Mouse (Mus musculus) intestine, embryonic 15.5 days (tissue): Measurements from ENCODE around the gene Cphx1. TPM values are rescaled to one million over a fixed set of nuclear protein-coding genes. Genes with fewer than 3 reads are reported as not detected.
"Not testable (repeated sequence)": the region's sequence is repeated elsewhere in the genome, so short reads cannot be mapped to it uniquely, and the experiment has no call there.

Source experiments
- ATAC-seq: fragments of 200-750 bp; cut with Nextera tagmentation; 2 replicates; pipeline ENCODE4 v1.8.0; 2017; ENCODE audit warnings: moderate TSS enrichment, moderate library complexity
- H3K27ac ChIP-seq: fragments of 300-500 bp; sonication (generic); 2 replicates; pipeline ENCODE4 v1.5.1; 2015; ENCODE audit warnings: mild to moderate bottlenecking, inconsistent platforms
- H3K27me3 ChIP-seq: fragments of 300-500 bp; sonication (generic); replicated peaks from 2 replicates; pipeline ENCODE4 v1.6.1; 2015; ENCODE audit warnings: inconsistent platforms
- H3K36me3 ChIP-seq: fragments of 300-500 bp; sonication (generic); 2 replicates; pipeline ENCODE4 v1.6.1; 2015; ENCODE audit warnings: inconsistent platforms
- H3K4me1 ChIP-seq: fragments of 300-500 bp; sonication (generic); replicated peaks from 2 replicates; pipeline ENCODE4 v1.6.1; 2015; ENCODE audit warnings: inconsistent platforms
- H3K4me2 ChIP-seq: fragments of 300-500 bp; sonication (generic); replicated peaks from 2 replicates; pipeline ENCODE4 v1.6.1; 2015; ENCODE audit warnings: mild to moderate bottlenecking, inconsistent platforms
- H3K4me3 ChIP-seq: fragments of 300-500 bp; sonication (generic); replicated peaks from 2 replicates; pipeline ENCODE4 v1.5.1; 2015; ENCODE audit warnings: inconsistent platforms
- H3K9ac ChIP-seq: fragments of 300-500 bp; sonication (generic); 2 replicates; pipeline ENCODE4 v1.6.1; 2015; ENCODE audit warnings: inconsistent platforms
- H3K9me3 ChIP-seq: fragments of 300-500 bp; sonication (generic); 2 replicates; pipeline ENCODE4 v1.6.1; 2016; ENCODE audit warnings: inconsistent platforms
- WGBS: fragments of 180-500 bp; shearing (Covaris S2); methylation state at CpG from one replicate; pipeline ENCODE4 v1.1.7; 2015; 5-methylcytosine and 5-hydroxymethylcytosine counted together
- polyA plus RNA-seq: library from polyadenylated mRNA; unstranded; fragments of >200 nt; fragmentation: Nextera tagmentation; extraction: Ambion mirVana; gene quantifications from 2 replicates; pipeline ENCODE4 v1.2.1, GENCODE M21; 2015

The Cphx1 gene
- polyA plus RNA-seq, result 0.36 TPM in 1 of 2 replicates, not detected in the other

- H3K27me3 ChIP-seq, H3K9me3 ChIP-seq, H3K4me2 ChIP-seq, H3K4me1 ChIP-seq, H3K27ac ChIP-seq, H3K36me3 ChIP-seq, H3K9ac ChIP-seq, H3K4me3 ChIP-seq: not testable (repeated sequence)
- no CpG with 5 or more reads among the region's 8 CpGs for WGBS
- peak; percentile 14; the same call in 1 of the 2 replicates for ATAC-seq
These were observed at the start of gene Cphx1 for GRCm38 (mm10) chr14:25938004-25938403. TSS of gene Cphx1 (plus strand) at chr14:25938304.

GRCm38 (mm10) chr14:25894566-25894965 is 43.5 kb upstream of the Cphx1 start:
- not testable (repeated sequence) for H3K9me3 ChIP-seq, H3K4me3 ChIP-seq, H3K27ac ChIP-seq, H3K4me2 ChIP-seq, H3K27me3 ChIP-seq, H3K36me3 ChIP-seq, H3K4me1 ChIP-seq, H3K9ac ChIP-seq
- peak; percentile 51; the same call in 1 of the 2 replicates for ATAC-seq
- WGBS, result no CpG with 5 or more reads among the region's 3 CpGs

GRCm38 (mm10) chr14:25895686-25896085 is 42.4 kb upstream of the Cphx1 start:
- not testable (repeated sequence) for H3K9me3 ChIP-seq, H3K9ac ChIP-seq, H3K36me3 ChIP-seq, H3K4me3 ChIP-seq, H3K27me3 ChIP-seq, H3K27ac ChIP-seq, ATAC-seq, H3K4me1 ChIP-seq, H3K4me2 ChIP-seq
- no CpG with 5 or more reads among the region's 7 CpGs for WGBS

GRCm38 (mm10) chr14:25903000-25903399 is 35.1 kb upstream of the Cphx1 start, which contains the start of gene Plac9a:
TSS of gene Plac9a (minus strand) at chr14:25903100.
- H3K9ac ChIP-seq, H3K27me3 ChIP-seq, H3K4me1 ChIP-seq, H3K36me3 ChIP-seq, H3K4me3 ChIP-seq, H3K4me2 ChIP-seq, ATAC-seq, H3K27ac ChIP-seq, H3K9me3 ChIP-seq: not testable (repeated sequence)
- WGBS, result no CpG with 5 or more reads among the region's 10 CpGs

- H3K27ac ChIP-seq, H3K4me2 ChIP-seq, ATAC-seq, H3K9me3 ChIP-seq, H3K4me1 ChIP-seq, H3K4me3 ChIP-seq, H3K27me3 ChIP-seq, H3K9ac ChIP-seq, H3K36me3 ChIP-seq: not testable (repeated sequence)
- no CpG with 5 or more reads among the region's 5 CpGs for WGBS
These were observed 32.9 kb upstream of the Cphx1 start for GRCm38 (mm10) chr14:25905243-25905642.

GRCm38 (mm10) chr14:25907272-25907671 is 30.8 kb upstream of the Cphx1 start:
- H3K4me1 ChIP-seq, H3K27me3 ChIP-seq, ATAC-seq, H3K9me3 ChIP-seq, H3K4me2 ChIP-seq, H3K27ac ChIP-seq, H3K36me3 ChIP-seq, H3K9ac ChIP-seq, H3K4me3 ChIP-seq: not testable (repeated sequence)
- no CpG with 5 or more reads among the region's 9 CpGs for WGBS

- not testable (repeated sequence) for H3K4me2 ChIP-seq, H3K4me1 ChIP-seq, ATAC-seq, H3K4me3 ChIP-seq, H3K9me3 ChIP-seq, H3K27ac ChIP-seq, H3K27me3 ChIP-seq, H3K36me3 ChIP-seq, H3K9ac ChIP-seq
- no CpG with 5 or more reads among the region's 8 CpGs for WGBS
These were observed 29.1 kb upstream of the Cphx1 start for GRCm38 (mm10) chr14:25908976-25909375.

GRCm38 (mm10) chr14:25918427-25919170 is 19.5 kb upstream of the Cphx1 start:
- H3K4me2 ChIP-seq, H3K9ac ChIP-seq, H3K36me3 ChIP-seq, ATAC-seq, H3K9me3 ChIP-seq, H3K4me3 ChIP-seq, H3K27ac ChIP-seq, H3K27me3 ChIP-seq, H3K4me1 ChIP-seq: not testable (repeated sequence)
- no CpG with 5 or more reads among the region's 5 CpGs for WGBS

GRCm38 (mm10) chr14:25926814-25927561 is 11.1 kb upstream of the Cphx1 start:
- not testable (repeated sequence) for H3K9ac ChIP-seq, H3K27me3 ChIP-seq

GRCm38 (mm10) chr14:25927562-25927881 is 10.6 kb upstream of the Cphx1 start, which contains the start of gene Tmem254a:
TSS of gene Tmem254a (minus strand) at chr14:25927672.
- WGBS, result no CpG with 5 or more reads among the region's 10 CpGs
- not testable (repeated sequence) for H3K27ac ChIP-seq, H3K9me3 ChIP-seq, H3K36me3 ChIP-seq, H3K4me1 ChIP-seq, H3K9ac ChIP-seq, H3K27me3 ChIP-seq, H3K4me3 ChIP-seq, H3K4me2 ChIP-seq
- ATAC-seq, result peak; percentile 96

More at GRCm38 (mm10) chr14:25926814-25927561, 11.1 kb upstream of the Cphx1 start:
- not testable (repeated sequence) for H3K4me3 ChIP-seq, H3K9me3 ChIP-seq, H3K4me2 ChIP-seq, H3K4me1 ChIP-seq, H3K36me3 ChIP-seq, H3K27ac ChIP-seq
- WGBS, result no CpG with 5 or more reads among the region's 44 CpGs
- ATAC-seq, result peak; percentile 96

GRCm38 (mm10) chr14:25936867-25937630 is 1.1 kb upstream of the Cphx1 start:
- H3K9ac ChIP-seq, H3K27ac ChIP-seq, H3K4me2 ChIP-seq, H3K4me1 ChIP-seq, H3K27me3 ChIP-seq, H3K36me3 ChIP-seq, H3K4me3 ChIP-seq, H3K9me3 ChIP-seq: not testable (repeated sequence)
- no CpG with 5 or more reads among the region's 5 CpGs for WGBS
- ATAC-seq, result peak; percentile 98

GRCm38 (mm10) chr14:25957861-25958260 is 19.8 kb downstream of the Cphx1 start:
- H3K9me3 ChIP-seq, H3K27ac ChIP-seq, H3K9ac ChIP-seq, H3K36me3 ChIP-seq, H3K4me3 ChIP-seq, H3K27me3 ChIP-seq, H3K4me2 ChIP-seq, H3K4me1 ChIP-seq: not testable (repeated sequence)
- no CpG with 5 or more reads among the region's 3 CpGs for WGBS
- ATAC-seq, result 0 out of 2 replicates have a peak, but pooled peaks have one; percentile 34
